8 mouse cellular contexts compared by ENCODE assay signal in the genomic region with DNA sequence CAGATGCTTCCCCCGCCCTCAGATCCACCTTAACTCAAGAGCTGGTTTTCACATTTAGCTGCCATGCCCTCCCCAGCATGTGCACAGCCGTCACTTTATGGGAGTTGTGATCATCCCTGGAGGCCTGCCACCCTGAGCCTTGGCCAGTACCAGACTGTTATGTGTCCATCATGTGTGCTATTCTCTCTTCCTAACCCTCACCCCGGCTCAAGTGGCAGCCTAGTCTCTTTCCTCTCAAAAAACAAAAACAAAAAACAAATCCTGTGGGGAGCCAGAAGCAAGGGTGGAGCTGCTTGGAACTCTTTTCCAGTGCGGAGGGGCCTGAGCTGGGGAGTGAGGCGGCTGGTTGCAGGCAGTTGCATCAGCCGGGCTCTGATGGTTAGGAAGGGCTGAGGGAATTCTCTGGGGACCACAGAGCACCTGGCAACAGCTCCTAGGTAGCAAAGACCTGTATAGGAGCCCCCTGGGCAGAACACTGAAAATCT. TPM values are rescaled to one million over a fixed set of nuclear protein-coding genes. Genes with fewer than 3 reads are reported as not detected.
DNase-seq lines count a peak whose midpoint lies in the region; ATAC-seq lines count a peak whose summit lies in the region.

No protein-coding gene starts in this region.

- peak; percentile 25 for DNase-seq in cerebellum, adult 11 months
- no peak for DNase-seq in cerebellum, postnatal 4 days (ENCODE audit: low spot score in 2 of 2)
- peak; percentile 80 for DNase-seq in 3T3-L1 (ENCODE audit: low read depth, low spot score)
- peak; percentile 28 for DNase-seq in cerebellum, adult 8-10 months
- DNase-seq in gastrocnemius, postnatal 36 days, result peak; percentile 67 to 75
- peak; percentile 61 for DNase-seq in kidney, postnatal 10 days
- DNase-seq in urinary bladder, postnatal 14 days (ENCODE audit: low spot score), result peak; percentile 72

- H3K9me3 ChIP-seq in midbrain, embryonic 12.5 days, result no peaks in the 10 kb centered on the region

- H3K36me3 ChIP-seq in midbrain, embryonic 12.5 days, result 0 out of 2 replicates have a peak, but pooled peaks cover 3% of the 10 kb centered on the region

- H3K27ac ChIP-seq in midbrain, embryonic 12.5 days (replicated peaks), result 0 out of 2 replicates have a peak overlapping the region, but pooled peaks have one; percentile 16

- H3K4me3 ChIP-seq in midbrain, embryonic 12.5 days, result peak overlapping the region; percentile 89

- H3K9ac ChIP-seq in midbrain, embryonic 12.5 days (replicated peaks), result peak overlapping the region; percentile 46

- H3K4me1 ChIP-seq in midbrain, embryonic 12.5 days, result peaks cover 57% of the 10 kb centered on the region

- H3K4me2 ChIP-seq in midbrain, embryonic 12.5 days (replicated peaks), result peak overlapping the region; percentile 87

- no peaks in the 10 kb centered on the region for H3K27me3 ChIP-seq in midbrain, embryonic 12.5 days

- intact Hi-C loops in gastrocnemius, postnatal 36 days (cut with DNase I), result no loop called here

- 40% methylated on average over 6 of the region's 6 CpGs for WGBS in midbrain, embryonic 12.5 days

- no peak for ATAC-seq in midbrain, embryonic 12.5 days (ENCODE audit: low FRiP score, low read depth)

RNA-seq across cellular contexts. Expression of a gene that starts 2.3 kb away (rescaled TPM):
- 10 to 100 TPM; 55.2 to 69.3 TPM for total RNA-seq in gastrocnemius, postnatal 36 days (2021)
- 5.6 and 6.3 TPM in 2 replicates for polyA plus RNA-seq in midbrain, embryonic 12.5 days (2016; fragmentation: Nextera tagmentation; extraction: Ambion mirVana)

RNA-seq across cellular contexts. Expression of a gene that starts 2.6 kb away (rescaled TPM):
- 1 to 10 TPM; 1.0 to 6.4 TPM for total RNA-seq in gastrocnemius, postnatal 36 days (2021)
- polyA plus RNA-seq in midbrain, embryonic 12.5 days (2016; fragmentation: Nextera tagmentation; extraction: Ambion mirVana), result 1.4 TPM in 2 replicates

RNA-seq across cellular contexts. Expression of a gene that starts 2.9 kb away (rescaled TPM):
- 10 to 100 TPM; 19.6 to 20.0 TPM for total RNA-seq in gastrocnemius, postnatal 36 days (2021)
- 84.9 and 93.4 TPM in 2 replicates for polyA plus RNA-seq in midbrain, embryonic 12.5 days (2016; fragmentation: Nextera tagmentation; extraction: Ambion mirVana)

RNA-seq across cellular contexts. Expression of a gene that starts 30.0 kb away (rescaled TPM):
- 100 to 1,000 TPM; 111 to 122 TPM for total RNA-seq in gastrocnemius, postnatal 36 days (2021)
- 92.0 and 99.2 TPM in 2 replicates for polyA plus RNA-seq in midbrain, embryonic 12.5 days (2016; fragmentation: Nextera tagmentation; extraction: Ambion mirVana)

RNA-seq across cellular contexts. Expression of a gene that starts 30.1 kb away (rescaled TPM):
- total RNA-seq in gastrocnemius, postnatal 36 days (2021), result 10 to 100 TPM; 42.4 to 53.4 TPM
- 97.5 and 101 TPM in 2 replicates for polyA plus RNA-seq in midbrain, embryonic 12.5 days (2016; fragmentation: Nextera tagmentation; extraction: Ambion mirVana)

Comparison
In these comparisons a context has a peak if more than half of its experiments do, and no peak if none do; other contexts are left out.
1. DNase-seq: peak in cerebellum, adult 11 months (single experiment), 3T3-L1 (single experiment), cerebellum, adult 8-10 months (single experiment), gastrocnemius, postnatal 36 days (2 of 2), kidney, postnatal 10 days (single experiment) and urinary bladder, postnatal 14 days (single experiment); none in cerebellum, postnatal 4 days (0 of 2).